Mouse (Mus musculus) gonadal fat pad, adult 2 months (tissue): ENCODE measurements around the gene Mmp7. TPM values are rescaled to one million over a fixed set of nuclear protein-coding genes. Genes with fewer than 3 reads are reported as not detected.

Source experiments
- DNase-seq: peaks from one replicate; pipeline ENCODE4 v3.0.0-alpha.2; 2012; ENCODE audit warnings: low read depth
- polyA plus RNA-seq: library from polyadenylated mRNA; depleted of rRNA; stranded (reverse); fragments of >200 nt; gene quantifications from 2 replicates; pipeline ENCODE4 v1.2.3, GENCODE M21; 2012; rRNA removed

Gene Mmp7
- polyA plus RNA-seq, result 41.6 and 53.2 TPM in 2 replicates

GRCm38 (mm10) chr9:7691790-7692189 lies at the start of gene Mmp7:
Mmp7 (plus strand) TSS chr9:7692090.
- DNase-seq, result no peak

DNA sequence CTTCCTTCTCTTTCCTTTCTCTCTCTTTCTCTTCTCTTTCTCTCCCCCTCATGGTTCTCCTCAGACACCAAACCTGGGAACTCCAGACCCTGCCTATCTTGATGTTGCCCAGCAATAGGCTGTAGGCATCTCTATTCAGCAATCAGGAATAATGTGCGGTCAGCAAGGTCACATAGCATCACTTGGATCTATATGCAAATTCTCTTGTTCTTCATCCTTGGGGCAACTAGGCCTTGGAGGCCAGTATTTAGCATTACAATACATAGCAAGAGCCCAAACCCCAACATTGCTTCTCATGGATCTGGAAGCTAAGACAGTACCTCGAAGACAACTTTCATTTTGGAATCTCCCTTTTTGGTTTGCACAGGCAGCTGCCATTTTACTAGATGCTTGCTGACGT lies 44.0 kb upstream of the Mmp7 start:
- no peak for DNase-seq

DNA sequence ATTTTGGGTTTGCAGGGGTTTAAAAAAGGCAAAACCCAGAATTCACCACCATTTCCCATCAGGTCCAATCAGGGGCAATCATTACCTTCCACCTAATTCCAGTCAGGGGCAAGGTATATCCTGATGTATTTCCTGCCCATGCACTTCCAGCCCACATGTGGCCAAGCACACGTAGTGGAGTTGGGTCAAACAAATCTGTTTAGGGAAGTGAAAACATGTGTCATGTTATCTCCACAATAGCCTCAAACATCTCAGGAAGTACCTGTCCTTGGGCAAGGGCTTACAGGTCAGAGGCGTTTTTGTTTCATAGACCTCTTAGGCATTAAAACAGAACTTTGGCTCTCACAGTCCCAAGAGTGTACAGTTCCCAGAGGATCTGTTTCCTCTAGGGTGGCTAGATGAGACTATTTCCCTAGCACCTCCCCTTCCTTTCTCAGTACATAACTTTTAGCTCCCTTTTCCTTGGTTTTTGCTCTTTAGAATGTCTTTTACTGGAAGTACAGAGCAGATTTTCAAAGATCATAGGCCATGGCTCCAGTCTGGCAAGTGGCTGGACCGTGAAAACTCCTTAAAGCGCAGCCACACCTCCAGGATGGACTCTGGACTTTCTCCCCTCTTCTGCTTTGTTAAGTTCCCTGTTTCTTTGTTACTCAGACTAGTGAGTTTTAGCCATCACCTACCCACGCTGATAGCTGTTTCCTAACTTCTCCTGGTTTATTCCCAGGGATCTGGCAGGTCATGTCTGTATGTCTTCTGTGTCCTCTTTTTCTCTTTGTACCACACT lies 41.3 kb upstream of the Mmp7 start:
- DNase-seq, result no peak

- DNase-seq, result no peak
These were observed 39.4 kb upstream of the Mmp7 start for GRCm38 (mm10) chr9:7652351-7653085.

DNA sequence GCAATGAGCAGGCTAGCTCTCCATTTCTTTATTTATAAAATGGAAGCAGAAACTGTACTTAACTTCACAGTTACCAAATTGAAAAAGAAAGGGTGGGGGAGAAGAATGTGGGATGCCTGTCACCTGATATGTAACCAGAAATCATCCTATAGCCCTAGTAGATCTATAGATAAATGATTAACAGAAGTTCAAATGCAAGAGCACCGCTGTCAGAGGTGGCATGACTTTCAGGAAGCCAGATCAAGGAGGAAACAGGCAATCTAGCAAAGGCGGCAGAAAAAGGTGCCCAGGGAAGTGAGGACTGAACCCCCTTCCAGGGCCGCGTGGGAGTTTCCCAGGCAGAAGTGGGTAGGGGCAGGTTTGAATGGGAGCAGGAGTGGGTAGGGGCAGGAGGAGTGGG lies 33.9 kb upstream of the Mmp7 start:
- no peak for DNase-seq

DNA sequence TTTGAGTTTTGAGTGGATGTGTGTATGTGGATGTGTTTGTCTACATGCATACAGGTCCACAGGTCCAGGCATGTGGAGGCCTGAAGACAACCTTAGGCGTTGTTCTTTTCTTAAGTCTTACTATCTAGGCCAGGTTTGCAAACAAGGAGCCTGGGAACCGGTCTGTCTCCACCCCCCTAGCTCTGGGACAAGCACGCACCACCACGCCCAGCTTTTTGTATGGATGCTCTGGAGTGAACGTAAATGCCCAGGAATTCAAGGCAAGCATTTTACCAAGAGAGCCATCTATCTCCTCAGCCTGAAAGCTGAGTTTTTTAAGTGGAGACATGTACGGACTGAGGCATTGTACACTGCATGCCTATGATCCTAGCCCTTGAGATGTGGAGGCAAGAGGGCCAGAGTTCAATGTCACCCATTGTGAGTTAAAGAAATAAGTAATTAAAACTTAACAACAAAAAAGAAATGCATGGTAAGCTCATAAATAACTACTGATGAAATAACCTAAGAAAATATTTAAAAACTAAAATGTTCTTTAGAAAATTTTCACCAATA lies 32.3 kb upstream of the Mmp7 start:
- no peak for DNase-seq

DNA sequence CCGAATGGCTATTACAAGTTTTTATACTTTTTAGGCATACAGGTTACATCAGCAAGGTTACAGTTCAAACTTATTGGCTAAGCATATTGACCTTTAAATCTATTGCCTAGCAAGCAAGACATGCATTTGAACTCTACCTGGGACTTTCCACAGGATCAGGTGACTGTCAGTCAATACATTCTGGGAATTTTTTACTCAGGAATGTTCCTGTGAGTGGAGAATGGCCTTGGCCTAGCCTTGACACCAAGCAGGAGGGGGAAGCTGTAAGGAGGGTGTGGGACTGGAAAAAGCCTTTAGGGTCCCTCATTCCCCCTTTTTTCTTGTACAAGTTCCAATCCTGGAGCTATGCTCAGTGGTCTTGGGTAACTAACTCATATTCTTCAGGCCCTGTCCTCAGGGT lies 30.5 kb upstream of the Mmp7 start:
- no peak for DNase-seq

DNA sequence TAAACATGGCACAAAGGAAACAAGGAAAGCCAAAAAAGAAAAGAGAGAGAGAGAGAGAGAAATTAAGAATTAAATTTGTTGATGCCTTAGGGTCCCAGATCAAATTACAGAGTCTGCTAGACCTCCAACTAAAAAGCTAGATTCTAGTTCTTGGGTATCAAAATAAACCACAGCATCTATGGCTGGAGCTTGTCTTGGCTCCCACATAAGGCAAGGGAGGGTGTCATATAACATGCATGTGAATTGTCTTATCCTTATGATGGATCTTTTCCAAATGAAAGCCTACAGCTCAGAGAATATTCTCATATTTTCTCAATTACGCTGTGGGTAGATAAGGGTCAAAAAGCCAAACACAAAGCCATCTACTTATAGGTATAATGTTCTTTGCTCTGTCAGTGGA lies 22.2 kb upstream of the Mmp7 start:
- no peak for DNase-seq

GRCm38 (mm10) chr9:7672985-7673384 lies 18.9 kb upstream of the Mmp7 start:
- no peak for DNase-seq

- DNase-seq, result no peak
These were observed 13.6 kb upstream of the Mmp7 start for GRCm38 (mm10) chr9:7678154-7678837.

DNA sequence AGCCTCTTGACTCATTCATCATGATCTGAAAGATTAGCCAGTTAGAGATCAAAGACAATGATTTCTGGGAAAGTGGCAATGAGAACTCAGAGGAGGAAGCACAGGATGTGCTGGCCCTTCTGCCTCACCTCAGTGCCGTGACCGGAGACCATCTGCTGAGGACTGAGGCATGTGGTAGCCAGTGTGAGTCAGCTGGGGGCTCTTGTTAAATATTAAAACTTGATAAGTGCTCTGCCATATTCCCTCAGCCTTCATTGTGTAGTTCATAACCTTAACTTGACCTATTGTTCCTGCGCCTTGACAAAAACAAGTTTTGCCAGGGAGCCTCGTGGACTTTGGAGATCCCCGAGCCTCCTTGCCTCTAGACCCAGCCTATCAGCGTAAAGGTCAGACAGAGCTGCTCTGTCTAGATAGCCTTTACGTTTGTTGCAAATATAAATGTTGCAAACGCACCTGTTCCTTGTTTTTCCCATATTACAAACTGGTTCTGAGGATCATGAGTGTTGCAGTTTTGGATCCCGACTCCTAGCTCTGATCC lies 9.7 kb upstream of the Mmp7 start:
- no peak for DNase-seq

GRCm38 (mm10) chr9:7686024-7686423 lies 5.9 kb upstream of the Mmp7 start:
- no peak for DNase-seq

DNA sequence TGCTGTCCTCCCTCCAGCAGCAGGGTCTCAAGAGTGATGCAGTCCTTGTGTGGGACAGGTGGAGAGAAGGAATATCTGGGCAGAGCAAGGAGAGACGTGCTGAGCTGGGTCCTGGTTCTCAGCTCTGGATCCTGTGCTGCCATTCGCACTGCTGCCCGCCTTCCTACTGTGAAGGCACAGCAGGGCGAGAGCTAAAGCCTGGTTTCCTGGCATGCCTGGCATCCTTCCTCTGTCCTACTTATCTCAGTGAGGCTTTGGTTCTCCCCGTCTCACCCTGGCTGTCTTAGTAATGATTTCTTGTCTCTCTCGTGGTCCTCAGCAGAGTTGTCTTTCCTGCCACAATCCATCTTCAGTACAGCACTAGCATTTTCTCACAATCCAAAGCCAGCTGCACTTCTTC lies 2.1 kb upstream of the Mmp7 start:
- no peak for DNase-seq

GRCm38 (mm10) chr9:7693961-7694360 lies 2.1 kb downstream of the Mmp7 start:
- DNase-seq, result no peak

GRCm38 (mm10) chr9:7695646-7696045 lies 3.8 kb downstream of the Mmp7 start:
- no peak for DNase-seq

- no peak for DNase-seq
These were observed 16.8 kb downstream of the Mmp7 start for GRCm38 (mm10) chr9:7708698-7709097.

DNA sequence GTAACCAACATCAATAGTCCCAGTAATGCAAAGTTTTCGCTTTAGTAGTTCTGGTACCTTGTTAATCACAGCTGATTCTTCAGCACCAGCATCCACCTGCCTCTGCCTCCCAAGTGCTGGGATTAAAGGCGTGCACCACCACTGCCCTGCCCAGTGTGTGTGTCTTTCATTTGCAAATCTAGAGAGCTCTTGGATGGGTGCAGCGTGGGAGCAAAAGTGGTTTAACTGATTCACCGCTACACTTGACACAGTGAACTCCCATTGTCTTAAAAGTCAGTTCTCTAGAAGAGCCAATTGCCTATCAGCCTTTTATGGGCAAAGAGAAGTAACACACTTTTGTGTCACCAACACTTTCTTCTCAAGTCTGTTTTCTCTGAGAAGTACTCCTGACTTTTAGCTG lies 19.3 kb downstream of the Mmp7 start:
- no peak for DNase-seq

GRCm38 (mm10) chr9:7714062-7714907 lies 22.4 kb downstream of the Mmp7 start:
- DNase-seq, result no peak

DNA sequence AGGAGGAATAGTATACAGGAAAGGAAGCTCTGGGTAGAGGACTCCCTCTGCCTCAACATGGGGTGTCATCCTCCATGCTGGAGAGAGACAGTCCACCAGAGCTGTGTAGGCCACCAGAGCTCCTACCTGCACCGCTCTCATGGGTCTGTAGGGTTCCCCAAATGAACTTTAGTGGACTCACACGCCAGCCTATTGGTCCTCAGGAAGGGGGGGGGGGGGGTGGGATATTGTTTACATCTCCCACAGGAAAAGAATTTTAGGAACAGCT lies 23.0 kb downstream of the Mmp7 start:
- no peak for DNase-seq

GRCm38 (mm10) chr9:7721543-7721942 lies 29.7 kb downstream of the Mmp7 start:
- peak; percentile 37 for DNase-seq

DNA sequence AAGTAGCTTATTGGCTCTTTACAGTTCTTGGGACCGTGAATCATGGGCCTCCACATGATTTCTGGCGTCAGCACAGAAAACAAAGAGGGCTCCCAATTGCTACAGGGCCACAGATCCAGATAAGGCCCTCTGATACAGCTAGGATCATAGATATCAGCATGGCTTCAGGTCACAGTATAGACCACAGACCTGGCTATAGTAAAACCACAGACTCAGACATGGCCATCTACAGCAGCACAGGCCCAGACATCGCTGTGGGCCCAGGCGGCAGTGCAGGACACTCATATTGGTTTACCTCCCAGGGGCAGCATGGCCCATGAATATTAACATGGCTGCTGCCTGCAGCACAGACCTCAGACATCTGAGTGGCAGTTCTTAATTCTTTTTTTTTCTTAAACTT lies 37.1 kb downstream of the Mmp7 start:
- no peak for DNase-seq

- DNase-seq, result no peak
These were observed 50.8 kb downstream of the Mmp7 start for GRCm38 (mm10) chr9:7742696-7743095.
